Mouse (Mus musculus) embryonic facial prominence, embryonic 15.5 days (tissue): ENCODE data around the gene Tanc2. TPM values are rescaled to one million over a fixed set of nuclear protein-coding genes. Genes with fewer than 3 reads are reported as not detected.

ENCODE experiments used
- ATAC-seq: fragments of 200-750 bp; cut with Nextera tagmentation; 2 replicates; pipeline ENCODE4 v1.8.0; 2017; ENCODE audit warnings: low read depth, moderate TSS enrichment; ENCODE audit not compliant: insufficient number of reproducible peaks, low FRiP score, low TSS enrichment
- H3K27ac ChIP-seq: fragments of 300-500 bp; sonication (generic); replicated peaks from 2 replicates; pipeline ENCODE4 v1.5.1; 2015; ENCODE audit warnings: mild to moderate bottlenecking, inconsistent platforms
- H3K27me3 ChIP-seq: fragments of 300-500 bp; sonication (generic); 2 replicates; pipeline ENCODE4 v1.6.1; 2015; ENCODE audit warnings: inconsistent platforms
- H3K36me3 ChIP-seq: fragments of 300-500 bp; sonication (generic); 2 replicates; pipeline ENCODE4 v1.6.1; 2015; ENCODE audit warnings: mild to moderate bottlenecking, inconsistent platforms
- H3K4me1 ChIP-seq: fragments of 300-500 bp; sonication (generic); 2 replicates; pipeline ENCODE4 v1.6.1; 2015; ENCODE audit warnings: inconsistent platforms
- H3K4me2 ChIP-seq: fragments of 300-500 bp; sonication (generic); replicated peaks from 2 replicates; pipeline ENCODE4 v1.6.1; 2015; ENCODE audit warnings: mild to moderate bottlenecking, inconsistent platforms
- H3K4me3 ChIP-seq: fragments of 300-500 bp; sonication (generic); replicated peaks from 2 replicates; pipeline ENCODE4 v1.5.1; 2015; ENCODE audit warnings: mild to moderate bottlenecking, inconsistent platforms
- H3K9ac ChIP-seq: fragments of 300-500 bp; sonication (generic); 2 replicates; pipeline ENCODE4 v1.6.1; 2015; ENCODE audit warnings: inconsistent platforms
- H3K9me3 ChIP-seq: fragments of 300-500 bp; sonication (generic); replicated peaks from 2 replicates; pipeline ENCODE4 v1.6.1; 2016; ENCODE audit warnings: inconsistent platforms
- WGBS: fragments of 180-500 bp; shearing (Covaris S2); methylation state at CpG from one replicate; pipeline ENCODE4 v1.1.7; 2015; 5-methylcytosine and 5-hydroxymethylcytosine counted together
- polyA plus RNA-seq: library from polyadenylated mRNA; unstranded; fragments of >200 nt; fragmentation: Nextera tagmentation; extraction: Ambion mirVana; gene quantifications from 2 replicates; pipeline ENCODE4 v1.2.1, GENCODE M21; 2015

Tanc2 gene
- polyA plus RNA-seq, result 12.7 and 13.0 TPM in 2 replicates

GRCm38 (mm10) chr11:105589877-105590641, at the start of gene Tanc2:
Gene Tanc2 (plus strand): TSS chr11:105589986.
- Histone ChIP-seq H3K4me3 (peak within 1 kb of the TSS; percentile 86), H3K4me1 (peaks cover 3% of the 10 kb centered on the region; the same call in 1 of the 2 replicates), H3K9me3 (no peaks in the 10 kb centered on the region), H3K27me3 (no peaks in the 10 kb centered on the region), H3K36me3 (no peaks in the 10 kb centered on the region), H3K9ac (peak within 1 kb of the TSS; percentile 85), H3K27ac (peak within 1 kb of the TSS; percentile 88), H3K4me2 (peak within 1 kb of the TSS; percentile 78)
- peak; percentile 78 for ATAC-seq
- WGBS, result under 1% methylated on average over 77 of the region's 87 CpGs

GRCm38 (mm10) chr11:105540781-105541180, 49.0 kb upstream of the Tanc2 start:
- H3K9ac ChIP-seq, result no peak overlapping the region
- no peak overlapping the region for H3K4me3 ChIP-seq
- ATAC-seq, result no peak
- 0 out of 2 replicates have a peak, but pooled peaks cover 4% of the 10 kb centered on the region for H3K4me1 ChIP-seq
- no peaks in the 10 kb centered on the region for H3K36me3 ChIP-seq
- H3K27ac ChIP-seq, result no peak overlapping the region
- no peaks in the 10 kb centered on the region for H3K9me3 ChIP-seq
- 84% methylated on average over 8 of the region's 8 CpGs for WGBS
- no peaks in the 10 kb centered on the region for H3K27me3 ChIP-seq
- H3K4me2 ChIP-seq, result no peak overlapping the region

GRCm38 (mm10) chr11:105541366-105541765, 48.4 kb upstream of the Tanc2 start:
- no peaks in the 10 kb centered on the region for H3K27me3 ChIP-seq
- no peak overlapping the region for H3K27ac ChIP-seq
- 0 out of 2 replicates have a peak, but pooled peaks cover 4% of the 10 kb centered on the region for H3K4me1 ChIP-seq
- no peak overlapping the region for H3K9ac ChIP-seq
- no peak for ATAC-seq
- no peak overlapping the region for H3K4me3 ChIP-seq
- H3K9me3 ChIP-seq, result no peaks in the 10 kb centered on the region
- WGBS, result 68% methylated on average over 4 of the region's 4 CpGs
- no peaks in the 10 kb centered on the region for H3K36me3 ChIP-seq
- no peak overlapping the region for H3K4me2 ChIP-seq

GRCm38 (mm10) chr11:105542129-105542528, 47.7 kb upstream of the Tanc2 start:
- H3K4me2 ChIP-seq, result no peak overlapping the region

GRCm38 (mm10) chr11:105545801-105546200, 44.0 kb upstream of the Tanc2 start:
- Histone ChIP-seq H3K4me2 (no peak overlapping the region), H3K36me3 (no peaks in the 10 kb centered on the region), H3K9ac (no peak overlapping the region), H3K9me3 (no peaks in the 10 kb centered on the region), H3K4me3 (no peak overlapping the region), H3K27me3 (no peaks in the 10 kb centered on the region), H3K4me1 (0 out of 2 replicates have a peak, but pooled peaks cover 4% of the 10 kb centered on the region), H3K27ac (no peak overlapping the region)
- no peak for ATAC-seq
- WGBS, result 20% methylated on average over 8 of the region's 8 CpGs

More at GRCm38 (mm10) chr11:105542129-105542528, 47.7 kb upstream of the Tanc2 start:
- Histone ChIP-seq H3K27me3 (no peaks in the 10 kb centered on the region), H3K36me3 (no peaks in the 10 kb centered on the region), H3K27ac (no peak overlapping the region), H3K4me3 (no peak overlapping the region), H3K9ac (no peak overlapping the region), H3K4me1 (0 out of 2 replicates have a peak, but pooled peaks cover 4% of the 10 kb centered on the region), H3K9me3 (no peaks in the 10 kb centered on the region)
- no peak for ATAC-seq
- 40% methylated on average over 1 of the region's 1 CpGs for WGBS

GRCm38 (mm10) chr11:105546393-105546792, 43.4 kb upstream of the Tanc2 start:
- 47% methylated on average over 6 of the region's 6 CpGs for WGBS
- no peak for ATAC-seq
- H3K9ac ChIP-seq, result no peak overlapping the region
- H3K4me3 ChIP-seq, result no peak overlapping the region
- no peaks in the 10 kb centered on the region for H3K9me3 ChIP-seq
- H3K36me3 ChIP-seq, result no peaks in the 10 kb centered on the region
- no peak overlapping the region for H3K4me2 ChIP-seq
- no peak overlapping the region for H3K27ac ChIP-seq
- no peaks in the 10 kb centered on the region for H3K27me3 ChIP-seq
- H3K4me1 ChIP-seq, result 0 out of 2 replicates have a peak, but pooled peaks cover 4% of the 10 kb centered on the region

- Histone ChIP-seq H3K9ac (no peak overlapping the region), H3K9me3 (no peaks in the 10 kb centered on the region), H3K4me3 (no peak overlapping the region), H3K4me1 (no peaks in the 10 kb centered on the region), H3K27ac (no peak overlapping the region), H3K36me3 (no peaks in the 10 kb centered on the region), H3K4me2 (no peak overlapping the region), H3K27me3 (no peaks in the 10 kb centered on the region)
- 84% methylated on average over 6 of the region's 6 CpGs for WGBS
- no peak for ATAC-seq
Measured at GRCm38 (mm10) chr11:105548383-105548782, 41.4 kb upstream of the Tanc2 start.

GRCm38 (mm10) chr11:105549164-105550121, 40.3 kb upstream of the Tanc2 start:
- Histone ChIP-seq H3K27me3 (no peaks in the 10 kb centered on the region), H3K27ac (no peak overlapping the region), H3K4me1 (no peaks in the 10 kb centered on the region), H3K4me2 (no peak overlapping the region), H3K36me3 (no peaks in the 10 kb centered on the region), H3K4me3 (no peak overlapping the region), H3K9ac (no peak overlapping the region), H3K9me3 (no peaks in the 10 kb centered on the region)
- ATAC-seq, result 0 out of 2 replicates have a peak, but pooled peaks have one; percentile 39
- 74% methylated on average over 9 of the region's 9 CpGs for WGBS

- Histone ChIP-seq H3K9ac (no peak overlapping the region), H3K27ac (no peak overlapping the region), H3K9me3 (no peaks in the 10 kb centered on the region), H3K27me3 (no peaks in the 10 kb centered on the region; the same call in 1 of the 2 replicates), H3K4me2 (no peak overlapping the region), H3K4me3 (no peak overlapping the region), H3K36me3 (no peaks in the 10 kb centered on the region), H3K4me1 (peaks cover 8% of the 10 kb centered on the region; the same call in 1 of the 2 replicates)
- 59% methylated on average over 8 of the region's 8 CpGs for WGBS
- no peak; the same call in 1 of the 2 replicates for ATAC-seq
Measured at GRCm38 (mm10) chr11:105557285-105557684, 32.5 kb upstream of the Tanc2 start.

- no peak for ATAC-seq
- H3K4me2 ChIP-seq, result no peak overlapping the region
- no peaks in the 10 kb centered on the region; the same call in 1 of the 2 replicates for H3K27me3 ChIP-seq
- H3K9me3 ChIP-seq, result no peaks in the 10 kb centered on the region
- H3K27ac ChIP-seq, result no peak overlapping the region
- H3K9ac ChIP-seq, result no peak overlapping the region
- H3K4me3 ChIP-seq, result no peak overlapping the region
- H3K4me1 ChIP-seq, result peaks cover 8% of the 10 kb centered on the region; the same call in 1 of the 2 replicates
- no peaks in the 10 kb centered on the region for H3K36me3 ChIP-seq
Measured at GRCm38 (mm10) chr11:105558091-105558490, 31.7 kb upstream of the Tanc2 start.
